Mouse (Mus musculus) limb, embryonic 12.5 days (tissue): ENCODE measurements at regions not wholly inside any gene's neighbourhood (a gene's known extent, or its start where the extent isn't known, plus 50 kb on each side); places are given as distances from the start of the nearest gene placed in this dataset.

Experiments
- ATAC-seq: fragments of 200-750 bp; cut with Nextera tagmentation; 2 replicates; pipeline ENCODE4 v1.8.0; 2017; ENCODE audit warnings: low read depth, moderate TSS enrichment; ENCODE audit not compliant: insufficient number of reproducible peaks, insufficient read depth, low FRiP score, low TSS enrichment
- H3K27ac ChIP-seq: fragments of 300-500 bp; sonication (generic); 2 replicates; pipeline ENCODE4 v1.5.1; 2016; ENCODE audit warnings: mild to moderate bottlenecking, moderate library complexity
- H3K27me3 ChIP-seq: fragments of 300-500 bp; sonication (generic); 2 replicates; pipeline ENCODE4 v1.6.1; 2016; ENCODE audit warnings: mild to moderate bottlenecking, moderate library complexity
- H3K36me3 ChIP-seq: fragments of 300-500 bp; sonication (generic); 2 replicates; pipeline ENCODE4 v1.6.1; 2016; ENCODE audit warnings: mild to moderate bottlenecking, moderate library complexity
- H3K4me1 ChIP-seq: fragments of 300-500 bp; sonication (generic); replicated peaks from 2 replicates; pipeline ENCODE4 v1.6.1; 2016
- H3K4me2 ChIP-seq: fragments of 300-500 bp; sonication (generic); 2 replicates; pipeline ENCODE4 v1.6.1; 2016; ENCODE audit warnings: mild to moderate bottlenecking, moderate library complexity
- H3K4me3 ChIP-seq: fragments of 300-500 bp; sonication (generic); replicated peaks from 2 replicates; pipeline ENCODE4 v1.5.1; 2016; ENCODE audit warnings: mild to moderate bottlenecking
- H3K9ac ChIP-seq: fragments of 300-500 bp; sonication (generic); replicated peaks from 2 replicates; pipeline ENCODE4 v1.6.1; 2016; ENCODE audit warnings: mild to moderate bottlenecking, moderate library complexity
- H3K9me3 ChIP-seq: fragments of 300-500 bp; sonication (generic); 2 replicates; pipeline ENCODE4 v1.6.1; 2016; ENCODE audit warnings: mild to moderate bottlenecking, moderate library complexity
- WGBS: fragments of 180-500 bp; shearing (Covaris S2); methylation state at CpG from one replicate; pipeline ENCODE4 v1.1.7; 2016; 5-methylcytosine and 5-hydroxymethylcytosine counted together

GRCm38 (mm10) chr15:52480834-52481233 is 1403.9 kb upstream of the Gm7489 start:
- no peak for ATAC-seq
- H3K27me3 ChIP-seq = no peaks in the 10 kb centered on the region
- peaks cover 4% of the 10 kb centered on the region; the same call in 1 of the 2 replicates for H3K4me1 ChIP-seq
- WGBS = 32% methylated on average over 3 of the region's 3 CpGs
- H3K9me3 ChIP-seq = 0 out of 2 replicates have a peak, but pooled peaks cover 6% of the 10 kb centered on the region
- no peak overlapping the region for H3K27ac ChIP-seq
- no peak overlapping the region for H3K9ac ChIP-seq
- H3K36me3 ChIP-seq = no peaks in the 10 kb centered on the region
- no peak overlapping the region for H3K4me2 ChIP-seq
- no peak overlapping the region for H3K4me3 ChIP-seq

- H3K9ac ChIP-seq = no peak overlapping the region
- no peaks in the 10 kb centered on the region for H3K9me3 ChIP-seq
- ATAC-seq = no peak
- H3K27me3 ChIP-seq = no peaks in the 10 kb centered on the region
- H3K4me3 ChIP-seq = no peak overlapping the region
- H3K36me3 ChIP-seq = no peaks in the 10 kb centered on the region
- no peak overlapping the region for H3K27ac ChIP-seq
- peaks cover 4% of the 10 kb centered on the region; the same call in 1 of the 2 replicates for H3K4me1 ChIP-seq
- WGBS = 84% methylated on average over 5 of the region's 5 CpGs
- H3K4me2 ChIP-seq = no peak overlapping the region
Measured at GRCm38 (mm10) chr15:52483598-52484165, 1401.0 kb upstream of the Gm7489 start.

GRCm38 (mm10) chr15:52484276-52484675 is 1400.4 kb upstream of the Gm7489 start:
- Histone ChIP-seq H3K9ac (no peak overlapping the region), H3K4me3 (no peak overlapping the region), H3K27ac (no peak overlapping the region), H3K36me3 (no peaks in the 10 kb centered on the region), H3K9me3 (no peaks in the 10 kb centered on the region), H3K4me1 (peaks cover 4% of the 10 kb centered on the region; the same call in 1 of the 2 replicates), H3K27me3 (no peaks in the 10 kb centered on the region), H3K4me2 (no peak overlapping the region)
- ATAC-seq = no peak
- 88% methylated on average over 5 of the region's 5 CpGs for WGBS

DNA sequence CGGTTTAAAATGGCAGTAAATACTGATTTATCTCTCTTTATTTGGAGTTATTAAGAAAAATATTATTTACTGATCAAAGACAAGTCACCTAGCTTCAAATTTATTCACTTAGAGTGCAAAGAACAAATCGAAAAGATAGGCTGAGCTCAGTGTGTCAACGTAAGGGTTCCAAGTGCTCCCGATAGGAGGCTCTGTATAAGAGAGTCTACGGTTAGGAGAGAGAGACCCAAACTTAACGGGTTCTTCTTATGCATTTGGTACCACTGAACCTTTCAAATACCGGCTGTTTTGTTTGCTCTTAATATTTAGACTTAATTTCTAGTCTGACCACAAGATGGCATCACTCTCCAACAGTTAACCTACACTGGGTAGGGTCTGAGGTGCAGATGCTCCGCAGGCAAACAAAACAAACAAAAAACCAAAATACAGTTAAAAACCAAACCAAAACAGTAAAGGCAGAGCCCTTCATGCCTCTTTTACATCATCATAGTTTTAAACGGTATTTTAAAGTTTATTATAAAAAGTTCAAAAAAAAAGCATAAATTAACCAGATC is 1379.4 kb upstream of the Gm7489 start:
- WGBS = 34% methylated on average over 9 of the region's 9 CpGs
- ATAC-seq = no peak

GRCm38 (mm10) chr15:52506930-52507329 is 1377.8 kb upstream of the Gm7489 start:
- no peak overlapping the region for H3K27ac ChIP-seq
- H3K27me3 ChIP-seq = no peaks in the 10 kb centered on the region
- ATAC-seq = no peak
- no peak overlapping the region for H3K4me3 ChIP-seq
- no peak overlapping the region for H3K9ac ChIP-seq
- 0 out of 2 replicates have a peak, but pooled peaks cover 9% of the 10 kb centered on the region for H3K4me1 ChIP-seq
- H3K9me3 ChIP-seq = no peaks in the 10 kb centered on the region
- no peak overlapping the region for H3K4me2 ChIP-seq
- WGBS = 7% methylated on average over 7 of the region's 7 CpGs
- H3K36me3 ChIP-seq = no peaks in the 10 kb centered on the region

More for the DNA sequence above, 1379.4 kb upstream of the Gm7489 start:
- H3K4me2 ChIP-seq = no peak overlapping the region
- no peaks in the 10 kb centered on the region for H3K27me3 ChIP-seq
- H3K4me1 ChIP-seq = 0 out of 2 replicates have a peak, but pooled peaks cover 9% of the 10 kb centered on the region
- no peaks in the 10 kb centered on the region for H3K9me3 ChIP-seq
- no peaks in the 10 kb centered on the region for H3K36me3 ChIP-seq
- no peak overlapping the region for H3K27ac ChIP-seq
- no peak overlapping the region for H3K9ac ChIP-seq
- H3K4me3 ChIP-seq = no peak overlapping the region

- Histone ChIP-seq H3K9me3 (no peaks in the 10 kb centered on the region), H3K36me3 (no peaks in the 10 kb centered on the region), H3K27me3 (no peaks in the 10 kb centered on the region), H3K4me3 (no peak overlapping the region), H3K9ac (no peak overlapping the region), H3K27ac (no peak overlapping the region), H3K4me1 (0 out of 2 replicates have a peak, but pooled peaks cover 9% of the 10 kb centered on the region), H3K4me2 (no peak overlapping the region)
- WGBS = 71% methylated on average over 2 of the region's 2 CpGs
- no peak for ATAC-seq
Measured at GRCm38 (mm10) chr15:52508609-52509008, 1376.1 kb upstream of the Gm7489 start.

DNA sequence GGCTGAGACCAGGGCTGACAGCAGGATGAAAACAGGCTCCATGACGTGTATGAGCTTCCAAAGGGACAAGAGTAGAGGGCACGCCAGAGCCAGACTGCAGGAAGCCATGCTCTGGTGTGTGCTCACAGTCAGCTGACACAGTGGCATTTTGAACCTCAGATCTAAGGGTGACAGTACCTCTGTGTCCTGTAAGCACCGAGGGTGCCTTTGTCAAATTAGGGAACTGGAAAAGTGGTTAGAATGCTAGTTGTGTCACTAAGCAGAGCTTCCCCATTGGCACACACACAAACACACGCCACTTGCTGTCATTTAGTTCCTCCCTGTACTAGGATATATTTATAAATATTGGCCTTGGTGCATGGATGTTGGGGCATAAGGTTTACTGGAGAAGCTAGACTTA is 1374.6 kb upstream of the Gm7489 start:
- Histone ChIP-seq H3K36me3 (no peaks in the 10 kb centered on the region), H3K4me3 (no peak overlapping the region), H3K9me3 (no peaks in the 10 kb centered on the region), H3K4me1 (0 out of 2 replicates have a peak, but pooled peaks cover 9% of the 10 kb centered on the region), H3K27me3 (no peaks in the 10 kb centered on the region), H3K9ac (no peak overlapping the region), H3K4me2 (no peak overlapping the region), H3K27ac (no peak overlapping the region)
- no peak for ATAC-seq
- 72% methylated on average over 4 of the region's 4 CpGs for WGBS

DNA sequence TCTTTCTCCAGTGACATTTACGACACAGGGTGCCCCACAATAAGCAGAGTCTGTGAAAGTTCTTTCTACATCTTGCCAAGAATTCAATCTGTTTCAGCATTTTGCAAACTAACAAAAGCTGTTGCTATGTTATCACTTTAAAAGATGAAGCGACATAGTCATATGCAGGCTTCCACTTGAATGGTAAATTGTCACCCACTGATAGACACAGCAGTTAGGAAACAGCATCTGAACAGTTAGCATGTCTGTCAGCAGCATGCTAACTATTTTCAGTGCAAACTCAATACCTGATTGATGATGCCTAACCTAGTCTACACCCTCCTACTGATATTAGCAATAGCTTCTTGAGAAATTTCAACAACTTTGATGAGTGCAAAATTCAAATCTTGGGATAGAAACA is 1348.1 kb upstream of the Gm7489 start:
- H3K9ac ChIP-seq = no peak overlapping the region
- no peak overlapping the region for H3K27ac ChIP-seq
- no peak for ATAC-seq
- H3K9me3 ChIP-seq = no peaks in the 10 kb centered on the region
- H3K4me1 ChIP-seq = no peaks in the 10 kb centered on the region
- no peak overlapping the region for H3K4me2 ChIP-seq
- WGBS = 88% methylated on average over 2 of the region's 2 CpGs
- H3K4me3 ChIP-seq = no peak overlapping the region
- no peaks in the 10 kb centered on the region for H3K27me3 ChIP-seq
- no peaks in the 10 kb centered on the region for H3K36me3 ChIP-seq

- H3K4me3 ChIP-seq = no peak overlapping the region
- no peaks in the 10 kb centered on the region for H3K36me3 ChIP-seq
- H3K9me3 ChIP-seq = no peaks in the 10 kb centered on the region
- no peak overlapping the region for H3K4me2 ChIP-seq
- no peak for ATAC-seq
- no peaks in the 10 kb centered on the region for H3K27me3 ChIP-seq
- no peak overlapping the region for H3K27ac ChIP-seq
- H3K9ac ChIP-seq = no peak overlapping the region
- H3K4me1 ChIP-seq = no peaks in the 10 kb centered on the region
Measured at GRCm38 (mm10) chr15:52558682-52559081, 1326.0 kb upstream of the Gm7489 start.

DNA sequence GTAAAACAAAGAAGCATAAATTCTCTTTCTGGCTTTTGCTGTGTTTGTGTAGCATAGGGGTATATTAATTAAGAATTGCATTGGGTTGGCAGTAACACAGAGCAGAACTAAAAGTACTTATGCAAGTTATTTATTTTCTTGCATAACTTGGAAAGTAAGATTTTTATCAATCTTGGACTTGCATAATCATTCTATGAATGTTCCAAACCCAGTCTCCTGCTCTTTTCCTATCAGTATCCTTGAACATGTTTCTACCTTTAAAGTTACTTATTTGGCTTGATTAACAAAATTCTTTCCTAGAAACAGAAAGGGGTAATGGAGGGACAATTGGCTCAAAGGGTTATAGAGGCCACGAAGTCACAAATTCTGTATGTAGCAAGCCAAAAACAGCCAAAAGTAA is 1320.6 kb upstream of the Gm7489 start:
- no peak overlapping the region for H3K27ac ChIP-seq
- no peak overlapping the region for H3K4me3 ChIP-seq
- no peaks in the 10 kb centered on the region for H3K36me3 ChIP-seq
- H3K4me2 ChIP-seq = no peak overlapping the region
- H3K27me3 ChIP-seq = no peaks in the 10 kb centered on the region
- no peaks in the 10 kb centered on the region for H3K4me1 ChIP-seq
- H3K9me3 ChIP-seq = no peaks in the 10 kb centered on the region
- 90% methylated on average over 1 of the region's 1 CpGs for WGBS
- no peak overlapping the region for H3K9ac ChIP-seq
- no peak for ATAC-seq

- no peak overlapping the region for H3K4me3 ChIP-seq
- no peak for ATAC-seq
- no peaks in the 10 kb centered on the region for H3K4me1 ChIP-seq
- H3K9me3 ChIP-seq = no peaks in the 10 kb centered on the region
- no peak overlapping the region for H3K9ac ChIP-seq
- no peak overlapping the region for H3K27ac ChIP-seq
- H3K27me3 ChIP-seq = no peaks in the 10 kb centered on the region
- 56% methylated on average over 5 of the region's 5 CpGs for WGBS
- no peaks in the 10 kb centered on the region for H3K36me3 ChIP-seq
- H3K4me2 ChIP-seq = no peak overlapping the region
Measured at GRCm38 (mm10) chr15:52565449-52565851, 1319.3 kb upstream of the Gm7489 start.

DNA sequence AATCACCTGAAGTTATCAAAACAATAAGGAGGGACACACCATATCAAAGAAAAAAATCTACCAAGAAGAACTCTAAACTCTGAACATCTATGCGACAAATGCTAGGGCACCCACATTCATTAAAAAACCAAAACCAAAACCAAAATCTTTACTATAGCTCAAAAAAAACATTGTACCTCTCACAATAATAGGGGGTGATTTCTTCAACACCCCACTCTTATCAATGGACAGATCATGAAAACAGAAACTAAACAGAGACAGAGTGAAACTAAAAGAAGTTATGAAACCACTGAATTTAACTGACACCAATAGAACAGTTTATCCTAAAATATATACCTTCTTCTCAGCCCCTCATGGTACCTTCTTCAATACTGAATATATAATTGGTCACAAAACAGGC is 1314.5 kb upstream of the Gm7489 start:
- Histone ChIP-seq H3K9me3 (no peaks in the 10 kb centered on the region), H3K4me3 (no peak overlapping the region), H3K36me3 (no peaks in the 10 kb centered on the region), H3K4me1 (no peaks in the 10 kb centered on the region), H3K9ac (no peak overlapping the region), H3K27ac (no peak overlapping the region), H3K27me3 (no peaks in the 10 kb centered on the region), H3K4me2 (no peak overlapping the region)
- ATAC-seq = no peak
- WGBS = 98% methylated on average over 1 of the region's 1 CpGs
